Mouse (Mus musculus) gastrocnemius, postnatal 14 days (tissue): Measurements from ENCODE around the gene Agl. TPM values are rescaled to one million over a fixed set of nuclear protein-coding genes. Genes with fewer than 3 reads are reported as not detected.
"Not testable (repeated sequence)": the region's sequence is repeated elsewhere in the genome, so short reads cannot be mapped to it uniquely, and the experiment has no call there.

Experiments used
- DNase-seq: peaks from one replicate; pipeline ENCODE4 v3.0.0; 2021; ENCODE audit warnings: mixed read lengths
- intact Hi-C: fragments of 180-260 bp; cut with DNase I; formaldehyde crosslinking; loops from one replicate; pipeline ENCODE4 v1.15.1; 2025; ENCODE audit warnings: low total_unique reads
- total RNA-seq, 2 experiments: library from RNA; stranded (reverse); gene quantifications; 2 replicates each; pipeline ENCODE4 v1.2.3; 2021

Gene Agl
- total RNA-seq, 2 experiments from 2014 or later: 546 to 661 TPM

- DNase-seq: no peak
- intact Hi-C loops: loop anchor here (10.0 kb wide), 1 partner anchor 63 kb away; no protein-coding TSS in a partner anchor
Measured at GRCm38 (mm10) chr3:116771597-116771996, 36.4 kb downstream of the Agl start.

- DNase-seq, intact Hi-C loops: not testable (repeated sequence)
Measured at GRCm38 (mm10) chr3:116766963-116767362, 41.0 kb downstream of the Agl start.

- no peak for DNase-seq
- intact Hi-C loops: no loop called here
Measured at GRCm38 (mm10) chr3:116752818-116753217, 55.1 kb downstream of the Agl start.

- intact Hi-C loops: no loop called here
- no peak for DNase-seq
Measured at GRCm38 (mm10) chr3:116751191-116751860, 56.6 kb downstream of the Agl start.

GRCm38 (mm10) chr3:116748391-116749170, 59.4 kb downstream of the Agl start:
- DNase-seq: no peak
- intact Hi-C loops: no loop called here

GRCm38 (mm10) chr3:116747648-116748047, 60.3 kb downstream of the Agl start:
- intact Hi-C loops, DNase-seq: not testable (repeated sequence)

- DNase-seq: no peak
- intact Hi-C loops: no loop called here
Measured at GRCm38 (mm10) chr3:116740963-116741362, 67.0 kb downstream of the Agl start.

GRCm38 (mm10) chr3:116740106-116740505, 67.9 kb downstream of the Agl start:
- intact Hi-C loops: no loop called here
- no peak for DNase-seq

GRCm38 (mm10) chr3:116737326-116737731, 70.6 kb downstream of the Agl start:
- DNase-seq: no peak
- intact Hi-C loops: no loop called here

GRCm38 (mm10) chr3:116729483-116730174, 78.3 kb downstream of the Agl start:
- intact Hi-C loops: no loop called here
- no peak for DNase-seq

GRCm38 (mm10) chr3:116726807-116727206, 81.2 kb downstream of the Agl start:
- DNase-seq: no peak
- intact Hi-C loops: no loop called here

GRCm38 (mm10) chr3:116723496-116724481, 84.2 kb downstream of the Agl start:
- DNase-seq: no peak
- intact Hi-C loops: no loop called here

- DNase-seq: no peak
- intact Hi-C loops: no loop called here
Measured at GRCm38 (mm10) chr3:116722980-116723379, 85.0 kb downstream of the Agl start.

GRCm38 (mm10) chr3:116718951-116719350, 89.0 kb downstream of the Agl start:
- intact Hi-C loops: no loop called here
- DNase-seq: no peak

- no peak for DNase-seq
- intact Hi-C loops: no loop called here
Measured at GRCm38 (mm10) chr3:116713031-116713430, 94.9 kb downstream of the Agl start.

GRCm38 (mm10) chr3:116712436-116712881, 95.5 kb downstream of the Agl start, which contains the start of gene Slc35a3:
Gene Slc35a3 (minus strand): TSS chr3:116712831.
- intact Hi-C loops: no loop called here
- no peak for DNase-seq

- DNase-seq: peak; percentile 86
- intact Hi-C loops: no loop called here
Measured at GRCm38 (mm10) chr3:116711624-116712435, 96.1 kb downstream of the Agl start.

GRCm38 (mm10) chr3:116710941-116711340, 97.0 kb downstream of the Agl start:
- intact Hi-C loops: no loop called here

More at GRCm38 (mm10) chr3:116710941-116711340, 97.0 kb downstream of the Agl start:
- no peak for DNase-seq
